Mouse (Mus musculus) MEL (cell line): ENCODE data around the gene Rtca.

Source experiments
- CTCF ChIP-seq, 3 experiments: IDR thresholded peaks in 2 of 3; conservative IDR thresholded peaks in 1 of 3; 2 replicates each; pipeline ENCODE4 v1.5.1; 2011 to 2012; ENCODE audit warnings: low read length in 3 of 3, low read depth in 2 of 3, mild to moderate bottlenecking in 2 of 3, improper control_type of control experiment in 1 of 3, inconsistent platforms in 1 of 3, mixed read lengths in 1 of 3, moderate library complexity in 1 of 3; ENCODE audit not compliant: control insufficient read depth in 1 of 3, insufficient read depth in 1 of 3, poor library complexity in 1 of 3, severe bottlenecking in 1 of 3
- E2F4 ChIP-seq: IDR thresholded peaks from 2 replicates; pipeline ENCODE4 v1.6.1; 2011; ENCODE audit warnings: low read depth, low read length, improper control_type of control experiment, borderline replicate concordance
- KAT2A ChIP-seq: conservative IDR thresholded peaks from 2 replicates; pipeline ENCODE4 v1.6.1; 2012; ENCODE audit warnings: low read depth, low read length, improper control_type of control experiment, inconsistent platforms
- POLR2A ChIP-seq, 2 experiments: IDR thresholded peaks; 2 replicates each; pipeline ENCODE4 v1.6.1; 2011 to 2012; ENCODE audit warnings: low read length in 2 of 2, mild to moderate bottlenecking in 2 of 2, control low read depth in 1 of 2, improper control_type of control experiment in 1 of 2, low read depth in 1 of 2, moderate library complexity in 1 of 2; ENCODE audit not compliant: control insufficient read depth in 1 of 2, insufficient read depth in 1 of 2, poor library complexity in 1 of 2
- RAD21 ChIP-seq: IDR thresholded peaks from 2 replicates; pipeline ENCODE4 v1.6.1; 2011; ENCODE audit warnings: mild to moderate bottlenecking, low read depth, low read length, improper control_type of control experiment
- SMC3 ChIP-seq: IDR thresholded peaks from 2 replicates; pipeline ENCODE4 v1.6.1; 2011; ENCODE audit warnings: low read depth, low read length, improper control_type of control experiment
- TCF12 ChIP-seq: IDR thresholded peaks from 2 replicates; pipeline ENCODE4 v1.6.1; 2014; ENCODE audit warnings: low read depth, mild to moderate bottlenecking, inconsistent platforms, low read length, improper control_type of control experiment, moderate library complexity
- UBTF ChIP-seq: IDR thresholded peaks from 2 replicates; pipeline ENCODE4 v1.6.1; 2012; ENCODE audit warnings: low read depth, mild to moderate bottlenecking, inconsistent platforms, low read length, improper control_type of control experiment, moderate library complexity, borderline replicate concordance; ENCODE audit not compliant: insufficient read depth
- ZMIZ1 ChIP-seq: IDR thresholded peaks from 2 replicates; pipeline ENCODE4 v1.6.1; 2012; ENCODE audit warnings: low read depth, mild to moderate bottlenecking, inconsistent platforms, low read length, improper control_type of control experiment, moderate library complexity

- TF ChIP-seq CTCF (IDR thresholded peaks at IDR 0.05 in 2 of 3, conservative IDR thresholded peaks at IDR 0.05 in 1 of 3; ENCODE audit: control insufficient read depth in 1 of 3, insufficient read depth in 1 of 3, low read depth in 2 of 3, low read length in 3 of 3, poor library complexity in 1 of 3, severe bottlenecking in 1 of 3) (no peak), UBTF (no peak), KAT2A (no peak), RAD21 (no peak), POLR2A (IDR thresholded peaks at IDR 0.05; ENCODE audit: control insufficient read depth in 1 of 2, insufficient read depth in 1 of 2, low read depth in 1 of 2, low read length in 2 of 2, poor library complexity in 1 of 2) (no peak), TCF12 (no peak), ZMIZ1 (no peak), E2F4 (no peak), SMC3 (no peak)
Measured at GRCm38 (mm10) chr3:116454529-116454928, 53.5 kb downstream of the Rtca start.
